Mouse (Mus musculus) MEL (cell line): ENCODE measurements around the gene Trappc3l. TPM values are rescaled to one million over a fixed set of nuclear protein-coding genes. Genes with fewer than 3 reads are reported as not detected.
A peak's percentile ranks its signal among the peaks of the same experiment; 100 is the strongest.

Experiments used
- DNase-seq: peaks from one replicate; pipeline ENCODE4 v3.0.0; 2011; ENCODE audit warnings: low read depth, low spot score
- H3K27ac ChIP-seq: 2 replicates; pipeline ENCODE4 v1.5.1; 2012; ENCODE audit warnings: low read depth, mild to moderate bottlenecking, control low read depth, low read length, moderate library complexity; ENCODE audit not compliant: control insufficient read depth
- H3K27me3 ChIP-seq, 2 experiments: fragments of 150-350 bp in 1 of 2; sonication (generic) in 1 of 2; 2 replicates each; pipeline ENCODE4 v1.6.1; 2012; ENCODE audit warnings: low read length in 2 of 2, mild to moderate bottlenecking in 2 of 2, improper control_type of control experiment in 1 of 2, moderate library complexity in 1 of 2; ENCODE audit not compliant: insufficient read depth in 2 of 2, control insufficient read depth in 1 of 2
- H3K36me3 ChIP-seq, 2 experiments: 2 replicates each; pipeline ENCODE4 v1.6.1; 2012 to 2014; ENCODE audit warnings: low read length in 2 of 2, improper control_type of control experiment in 1 of 2, inconsistent platforms in 1 of 2, mild to moderate bottlenecking in 1 of 2; ENCODE audit not compliant: insufficient read depth in 2 of 2, control insufficient read depth in 1 of 2
- H3K4me1 ChIP-seq, 2 experiments: fragments of 150-350 bp in 1 of 2; sonication (generic) in 1 of 2; 2 replicates each; pipeline ENCODE4 v1.6.1; 2012; ENCODE audit warnings: low read length in 2 of 2, improper control_type of control experiment in 1 of 2, mild to moderate bottlenecking in 1 of 2; ENCODE audit not compliant: insufficient read depth in 2 of 2, control insufficient read depth in 1 of 2
- H3K4me3 ChIP-seq, 2 experiments: fragments of 150-350 bp in 1 of 2; sonication (generic) in 1 of 2; 2 replicates each; pipeline ENCODE4 v1.5.1; 2012; ENCODE audit warnings: low read depth in 2 of 2, low read length in 2 of 2, mild to moderate bottlenecking in 2 of 2, moderate library complexity in 2 of 2, control low read depth in 1 of 2, improper control_type of control experiment in 1 of 2; ENCODE audit not compliant: control insufficient read depth in 1 of 2, insufficient read depth in 1 of 2
- H3K79me2 ChIP-seq: 2 replicates; pipeline ENCODE4 v1.6.1; 2012; ENCODE audit warnings: mild to moderate bottlenecking, low read length, moderate library complexity; ENCODE audit not compliant: control insufficient read depth, poor library complexity, insufficient read depth
- H3K9ac ChIP-seq: 2 replicates; pipeline ENCODE4 v1.6.1; 2012; ENCODE audit warnings: low read depth, mild to moderate bottlenecking, control low read depth, low read length, moderate library complexity; ENCODE audit not compliant: control insufficient read depth, poor library complexity, severe bottlenecking
- H3K9me3 ChIP-seq: fragments of 150-350 bp; sonication (generic); replicated peaks from 2 replicates; pipeline ENCODE4 v1.6.1; 2012; ENCODE audit warnings: mild to moderate bottlenecking, low read length, improper control_type of control experiment, moderate library complexity; ENCODE audit not compliant: insufficient read depth
- BHLHE40 ChIP-seq: IDR thresholded peaks from 2 replicates; pipeline ENCODE4 v1.6.1; 2012; ENCODE audit warnings: low read depth, mild to moderate bottlenecking, inconsistent platforms, low read length, improper control_type of control experiment, borderline replicate concordance
- CHD1 ChIP-seq: IDR thresholded peaks from 2 replicates; pipeline ENCODE4 v1.6.1; 2012; ENCODE audit warnings: low read depth, mild to moderate bottlenecking, inconsistent platforms, low read length, improper control_type of control experiment
- CTCF ChIP-seq, 3 experiments: IDR thresholded peaks in 2 of 3; conservative IDR thresholded peaks in 1 of 3; 2 replicates each; pipeline ENCODE4 v1.5.1; 2011 to 2012; ENCODE audit warnings: low read length in 3 of 3, low read depth in 2 of 3, mild to moderate bottlenecking in 2 of 3, improper control_type of control experiment in 1 of 3, inconsistent platforms in 1 of 3, mixed read lengths in 1 of 3, moderate library complexity in 1 of 3; ENCODE audit not compliant: control insufficient read depth in 1 of 3, insufficient read depth in 1 of 3, poor library complexity in 1 of 3, severe bottlenecking in 1 of 3
- ELF1 ChIP-seq: IDR thresholded peaks from 2 replicates; pipeline ENCODE4 v1.6.1; 2014; ENCODE audit warnings: low read depth, mild to moderate bottlenecking, inconsistent platforms, low read length, improper control_type of control experiment, moderate library complexity
- EP300 ChIP-seq, 2 experiments: IDR thresholded peaks; 2 replicates each; pipeline ENCODE4 v1.6.1; 2011; ENCODE audit warnings: improper control_type of control experiment in 2 of 2, low read length in 2 of 2, low read depth in 1 of 2, mild to moderate bottlenecking in 1 of 2
- GATA1 ChIP-seq: IDR thresholded peaks from 2 replicates; pipeline ENCODE4 v1.6.1; 2011; ENCODE audit warnings: low read depth, low read length, improper control_type of control experiment
- HCFC1 ChIP-seq: IDR thresholded peaks from 2 replicates; pipeline ENCODE4 v1.6.1; 2012; ENCODE audit warnings: low read depth, mild to moderate bottlenecking, inconsistent platforms, low read length, improper control_type of control experiment, moderate library complexity
- JUND ChIP-seq: IDR thresholded peaks from 2 replicates; pipeline ENCODE4 v1.6.1; 2011; ENCODE audit warnings: low read depth, mild to moderate bottlenecking, improper control_type of control experiment, low read length
- MAFK ChIP-seq: IDR thresholded peaks from 2 replicates; pipeline ENCODE4 v1.6.1; 2011; ENCODE audit warnings: low read depth, mild to moderate bottlenecking, low read length, improper control_type of control experiment, borderline replicate concordance
- MAX ChIP-seq: IDR thresholded peaks from 2 replicates; pipeline ENCODE4 v1.6.1; 2011; ENCODE audit warnings: low read length, improper control_type of control experiment
- MXI1 ChIP-seq: IDR thresholded peaks from 2 replicates; pipeline ENCODE4 v1.6.1; 2011; ENCODE audit warnings: mild to moderate bottlenecking, low read depth, low read length, improper control_type of control experiment
- NELFE ChIP-seq: IDR thresholded peaks from 2 replicates; pipeline ENCODE4 v1.6.1; 2011; ENCODE audit warnings: low read depth, low read length, improper control_type of control experiment
- POLR2A ChIP-seq, 2 experiments: IDR thresholded peaks; 2 replicates each; pipeline ENCODE4 v1.6.1; 2011 to 2012; ENCODE audit warnings: low read length in 2 of 2, mild to moderate bottlenecking in 2 of 2, control low read depth in 1 of 2, improper control_type of control experiment in 1 of 2, low read depth in 1 of 2, moderate library complexity in 1 of 2; ENCODE audit not compliant: control insufficient read depth in 1 of 2, insufficient read depth in 1 of 2, poor library complexity in 1 of 2
- RAD21 ChIP-seq: IDR thresholded peaks from 2 replicates; pipeline ENCODE4 v1.6.1; 2011; ENCODE audit warnings: mild to moderate bottlenecking, low read depth, low read length, improper control_type of control experiment
- SIN3A ChIP-seq: IDR thresholded peaks from 2 replicates; pipeline ENCODE4 v1.6.1; 2012; ENCODE audit warnings: low read length, improper control_type of control experiment, inconsistent platforms
- SMC3 ChIP-seq: IDR thresholded peaks from 2 replicates; pipeline ENCODE4 v1.6.1; 2011; ENCODE audit warnings: low read depth, low read length, improper control_type of control experiment
- TBP ChIP-seq: IDR thresholded peaks from 2 replicates; pipeline ENCODE4 v1.8.0; 2011; ENCODE audit warnings: low read depth, low read length, improper control_type of control experiment
- USF1 ChIP-seq: IDR thresholded peaks from 2 replicates; pipeline ENCODE4 v1.6.1; 2014; ENCODE audit warnings: low read depth, mild to moderate bottlenecking, inconsistent platforms, low read length, improper control_type of control experiment, moderate library complexity
- ZC3H11A ChIP-seq: IDR thresholded peaks from 2 replicates; pipeline ENCODE4 v1.6.1; 2012; ENCODE audit warnings: low read depth, mild to moderate bottlenecking, inconsistent platforms, low read length, improper control_type of control experiment
- ZMIZ1 ChIP-seq: IDR thresholded peaks from 2 replicates; pipeline ENCODE4 v1.6.1; 2012; ENCODE audit warnings: low read depth, mild to moderate bottlenecking, inconsistent platforms, low read length, improper control_type of control experiment, moderate library complexity
- ZNF384 ChIP-seq: IDR thresholded peaks from 2 replicates; pipeline ENCODE4 v1.6.1; 2012; ENCODE audit warnings: low read depth, mild to moderate bottlenecking, inconsistent platforms, low read length, improper control_type of control experiment
- polyA plus RNA-seq, 2 experiments: library from polyadenylated mRNA; stranded (reverse) in 1 of 2; unstranded in 1 of 2; fragments of >175 nt in 1 of 2; fragments of >200 nt in 1 of 2; gene quantifications; 2 replicates each; pipeline versions ENCODE4 v1.2.1 to v1.2.4; 2012; ENCODE audit warnings: low replicate concordance in 2 of 2, low read depth in 1 of 2; ENCODE audit not compliant: insufficient read length in 2 of 2, insufficient read depth in 1 of 2, missing spikeins in 1 of 2
- total RNA-seq: library from RNA; depleted of rRNA; stranded (reverse); fragments of 300-350 nt; gene quantifications from 2 replicates; pipeline ENCODE4 v1.2.3, GENCODE M21; 2012

Trappc3l gene
- total and polyA plus RNA-seq, 3 experiments, result not detected

DNA sequence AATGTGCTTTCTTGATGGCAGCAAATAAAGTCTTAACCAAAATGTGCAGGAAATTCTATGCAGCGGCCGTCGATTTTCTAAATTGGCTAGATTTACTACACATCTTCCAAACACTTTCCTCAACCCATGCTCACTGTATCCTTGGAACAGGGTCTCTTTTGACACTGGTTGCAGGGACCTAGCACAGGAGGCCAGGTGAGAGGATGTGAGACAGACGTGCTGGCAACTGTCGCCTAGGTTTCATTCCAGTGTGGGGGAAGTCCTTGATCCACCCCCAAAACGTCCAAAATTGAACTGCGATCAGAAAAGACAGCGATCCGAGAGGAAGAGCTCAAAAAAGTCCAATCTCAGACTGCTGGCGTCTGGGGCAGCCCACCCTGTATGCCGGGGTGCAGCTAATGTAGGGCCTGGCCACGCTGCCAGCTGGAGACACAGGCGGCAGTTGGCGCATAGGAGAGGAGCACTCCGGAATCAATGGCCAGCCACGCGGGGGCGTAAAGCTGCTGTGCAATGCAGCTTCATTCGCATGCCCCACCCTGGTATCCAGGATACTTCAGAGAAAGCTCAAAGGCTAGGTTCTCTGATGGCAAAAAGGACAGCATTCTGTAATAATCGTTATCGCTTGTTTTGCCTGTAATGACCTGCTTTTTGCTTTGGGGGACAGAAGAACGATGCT lies 3.6 kb upstream of the Trappc3l start:
- Histone ChIP-seq H3K4me3 (no peak overlapping the region), H3K79me2 (no peaks in the 10 kb centered on the region), H3K9ac (no peak overlapping the region), H3K4me1 (no peaks in the 10 kb centered on the region), H3K27ac (no peak overlapping the region), H3K36me3 (no peaks in the 10 kb centered on the region), H3K27me3 (peaks cover 2 to 7% of the 10 kb centered on the region in 2 experiments), H3K9me3 (no peaks in the 10 kb centered on the region)
- TF ChIP-seq GATA1, result no peak
- TF ChIP-seq MAFK, result no peak
- no peak for TF ChIP-seq MXI1
- TF ChIP-seq TBP, result no peak
- TF ChIP-seq SIN3A, result no peak
- no peak for TF ChIP-seq ZNF384
- no peak for TF ChIP-seq ZMIZ1
- TF ChIP-seq ELF1, result no peak
- no peak for TF ChIP-seq ZC3H11A
- TF ChIP-seq JUND, result no peak
- TF ChIP-seq NELFE, result no peak
- TF ChIP-seq USF1, result no peak
- no peak for DNase-seq

- Histone ChIP-seq H3K36me3 (no peaks in the 10 kb centered on the region), H3K4me3 (no peak overlapping the region), H3K9ac (no peak overlapping the region), H3K9me3 (no peaks in the 10 kb centered on the region), H3K27ac (no peak overlapping the region), H3K27me3 (peaks cover 2 to 7% of the 10 kb centered on the region in 2 experiments), H3K79me2 (no peaks in the 10 kb centered on the region), H3K4me1 (no peaks in the 10 kb centered on the region)
- DNase-seq, result peak; percentile 65
- TF ChIP-seq POLR2A (IDR thresholded peaks at IDR 0.05; ENCODE audit: control insufficient read depth in 1 of 2, insufficient read depth in 1 of 2, low read depth in 1 of 2, low read length in 2 of 2, poor library complexity in 1 of 2) (no peak), BHLHE40 (peak; percentile 42; the same call in 1 of the 2 replicates), TBP (no peak), SMC3 (peak; percentile 87), CHD1 (no peak), EP300 (IDR thresholded peaks at IDR 0.05; ENCODE audit: low read depth in 1 of 2, low read length in 2 of 2) (0 out of 4 replicates have a peak, but pooled peaks of 1 of the 2 experiments have one; percentile 14), RAD21 (peak; percentile 79), ELF1 (no peak), ZNF384 (peak; percentile 14; the same call in 1 of the 2 replicates), HCFC1 (no peak), CTCF (IDR thresholded peaks at IDR 0.05 in 2 of 3, conservative IDR thresholded peaks at IDR 0.05 in 1 of 3; ENCODE audit: control insufficient read depth in 1 of 3, insufficient read depth in 1 of 3, low read depth in 2 of 3, low read length in 3 of 3, poor library complexity in 1 of 3, severe bottlenecking in 1 of 3) (peak; percentile 22 to 88 (median 78); a peak in 5 of 6 replicates), JUND (0 out of 2 replicates have a peak, but pooled peaks have one; percentile 26), ZC3H11A (peak; percentile 63), MAX (no peak), GATA1 (0 out of 2 replicates have a peak, but pooled peaks have one; percentile 16)
These were observed 810 bp upstream of the Trappc3l start for GRCm38 (mm10) chr10:34036587-34036986.
